Mouse (Mus musculus): ENCODE measurements at regions not wholly inside any gene's neighbourhood (a gene's known extent, or its start where the extent isn't known, plus 50 kb on each side); places are given as distances from the start of the nearest gene placed in this dataset.
A peak's percentile ranks its signal among the peaks of the same experiment; 100 is the strongest.

DNA sequence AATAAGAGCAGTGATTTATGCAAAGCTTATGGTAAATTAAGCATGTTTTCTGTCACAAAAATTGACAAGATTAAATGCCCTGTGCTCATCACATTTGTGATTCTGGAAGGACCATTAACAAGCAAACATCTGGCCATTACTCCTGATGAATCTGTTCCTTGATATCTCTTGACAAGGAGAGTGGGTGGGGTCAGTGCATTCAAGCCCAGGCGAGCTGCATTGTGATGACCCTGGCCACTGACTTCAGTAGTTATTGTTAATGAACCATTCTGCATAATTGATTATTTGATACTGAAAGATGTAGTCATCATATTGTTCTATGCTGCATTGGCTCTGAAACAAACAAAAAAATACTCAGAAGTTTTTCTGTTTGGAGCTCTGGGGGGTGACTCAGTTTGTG is 115.4 kb upstream of the Prmt6 start:
- no peak overlapping the region for H3K4me3 ChIP-seq (replicated peaks; ENCODE audit: low read length)
- no peak for ATAC-seq
- no peak overlapping the region for H3K4me2 ChIP-seq (ENCODE audit: low read length)
- H3K9me3 ChIP-seq (ENCODE audit: control insufficient read depth, low read length), result no peaks in the 10 kb centered on the region
- no peak overlapping the region for H3K9ac ChIP-seq (replicated peaks; ENCODE audit: low read depth, low read length)
- H3K36me3 ChIP-seq (ENCODE audit: control insufficient read depth, insufficient read depth), result no peaks in the 10 kb centered on the region
- H3K4me1 ChIP-seq (replicated peaks; ENCODE audit: control insufficient read depth, insufficient read depth, low read length), result no peaks in the 10 kb centered on the region
- 64% methylated on average over 1 of the region's 1 CpGs for WGBS
- H3K27me3 ChIP-seq (replicated peaks; ENCODE audit: control insufficient read depth, insufficient read depth, low read length), result no peaks in the 10 kb centered on the region
- H3K27ac ChIP-seq (ENCODE audit: low read length), result no peak overlapping the region

DNA sequence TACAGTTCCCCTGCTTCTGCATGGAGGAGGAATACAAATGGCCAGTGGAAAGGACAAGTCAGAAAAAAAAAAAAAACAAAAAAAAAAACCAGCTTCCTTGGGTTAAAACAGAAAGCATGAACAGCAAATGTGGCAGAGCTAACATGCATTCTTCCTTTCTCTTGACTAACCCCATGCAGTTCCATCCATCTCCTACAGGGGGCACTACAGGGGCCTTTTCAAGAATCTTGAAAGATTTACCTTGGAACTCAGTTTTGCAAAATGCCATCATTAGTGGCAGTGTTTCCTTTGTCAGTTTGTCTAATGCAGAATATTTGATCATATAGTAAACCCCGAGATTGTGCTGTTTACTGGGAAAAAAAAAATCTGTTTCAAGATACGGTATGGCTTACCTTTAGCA is 111.1 kb upstream of the Prmt6 start:
- H3K4me1 ChIP-seq (replicated peaks; ENCODE audit: control insufficient read depth, insufficient read depth, low read length), result no peaks in the 10 kb centered on the region
- no peaks in the 10 kb centered on the region for H3K9me3 ChIP-seq (ENCODE audit: control insufficient read depth, low read length)
- H3K27me3 ChIP-seq (replicated peaks; ENCODE audit: control insufficient read depth, insufficient read depth, low read length), result no peaks in the 10 kb centered on the region
- H3K4me2 ChIP-seq (ENCODE audit: low read length), result no peak overlapping the region
- H3K27ac ChIP-seq (ENCODE audit: low read length), result no peak overlapping the region
- no peak overlapping the region for H3K4me3 ChIP-seq (replicated peaks; ENCODE audit: low read length)
- 96% methylated on average over 2 of the region's 2 CpGs for WGBS
- H3K36me3 ChIP-seq (ENCODE audit: control insufficient read depth, insufficient read depth), result no peaks in the 10 kb centered on the region
- H3K9ac ChIP-seq (replicated peaks; ENCODE audit: low read depth, low read length), result no peak overlapping the region
- ATAC-seq, result no peak

DNA sequence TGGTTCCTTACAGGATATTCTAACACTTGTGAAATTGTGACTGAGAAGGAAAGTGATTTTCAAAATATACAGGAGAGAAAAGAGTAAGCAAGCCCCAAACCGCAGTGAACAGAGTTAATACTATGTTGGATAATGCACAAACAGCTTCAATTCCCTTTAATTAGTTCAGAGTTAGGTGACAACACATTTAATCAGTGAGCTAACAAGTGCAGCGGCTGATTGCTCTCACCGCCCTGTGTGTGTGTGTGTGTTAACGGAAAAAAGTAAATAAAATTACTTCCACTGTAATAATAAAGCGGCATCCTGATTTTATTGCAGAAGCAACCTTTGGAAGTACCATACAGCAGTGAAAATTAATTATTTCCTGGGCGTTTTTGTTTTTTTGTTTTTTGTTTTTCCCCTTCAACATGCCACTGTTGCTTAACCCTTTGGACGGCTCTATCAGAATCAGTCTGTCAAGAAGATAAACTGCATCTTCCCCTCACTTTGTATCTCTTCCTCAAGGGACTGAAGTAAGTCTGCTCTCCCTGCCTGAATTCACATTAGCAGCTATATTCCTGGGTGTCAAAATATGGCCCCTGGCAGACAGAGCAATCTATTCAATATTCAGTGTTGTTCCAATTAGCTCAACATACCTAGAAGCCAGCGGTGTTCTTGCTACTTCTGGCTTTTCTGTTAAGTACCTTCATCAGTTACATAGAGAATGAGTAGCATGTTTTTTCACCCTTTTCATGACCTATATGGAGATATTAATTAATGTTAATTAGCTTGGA is 106.2 kb upstream of the Prmt6 start:
- no peaks in the 10 kb centered on the region for H3K9me3 ChIP-seq (ENCODE audit: control insufficient read depth, low read length)
- peak; percentile 50; the same call in 1 of the 2 replicates for ATAC-seq
- WGBS, result 52% methylated on average over 8 of the region's 8 CpGs
- H3K4me1 ChIP-seq (replicated peaks; ENCODE audit: control insufficient read depth, insufficient read depth, low read length), result no peaks in the 10 kb centered on the region
- no peak overlapping the region for H3K4me3 ChIP-seq (replicated peaks; ENCODE audit: low read length)
- H3K27me3 ChIP-seq (replicated peaks; ENCODE audit: control insufficient read depth, insufficient read depth, low read length), result no peaks in the 10 kb centered on the region
- no peak overlapping the region for H3K4me2 ChIP-seq (ENCODE audit: low read length)
- no peak overlapping the region for H3K27ac ChIP-seq (ENCODE audit: low read length)
- H3K9ac ChIP-seq (replicated peaks; ENCODE audit: low read depth, low read length), result no peak overlapping the region
- no peaks in the 10 kb centered on the region for H3K36me3 ChIP-seq (ENCODE audit: control insufficient read depth, insufficient read depth)

- Histone ChIP-seq H3K9me3 (ENCODE audit: control insufficient read depth, low read length) (no peaks in the 10 kb centered on the region), H3K4me2 (ENCODE audit: low read length) (no peak overlapping the region), H3K4me1 (replicated peaks; ENCODE audit: control insufficient read depth, insufficient read depth, low read length) (no peaks in the 10 kb centered on the region), H3K9ac (replicated peaks; ENCODE audit: low read depth, low read length) (no peak overlapping the region), H3K36me3 (ENCODE audit: control insufficient read depth, insufficient read depth) (no peaks in the 10 kb centered on the region), H3K4me3 (replicated peaks; ENCODE audit: low read length) (no peak overlapping the region), H3K27ac (ENCODE audit: low read length) (no peak overlapping the region), H3K27me3 (replicated peaks; ENCODE audit: control insufficient read depth, insufficient read depth, low read length) (no peaks in the 10 kb centered on the region)
- WGBS, result 68% methylated on average over 1 of the region's 1 CpGs
- no peak for ATAC-seq
Observed at GRCm38 (mm10) chr3:110353654-110354053, 102.9 kb upstream of the Prmt6 start.

GRCm38 (mm10) chr3:110350075-110350474 is 99.3 kb upstream of the Prmt6 start:
- no peaks in the 10 kb centered on the region for H3K36me3 ChIP-seq (ENCODE audit: control insufficient read depth, insufficient read depth)
- no peak overlapping the region for H3K4me2 ChIP-seq (ENCODE audit: low read length)
- H3K27ac ChIP-seq (ENCODE audit: low read length), result no peak overlapping the region
- H3K4me1 ChIP-seq (replicated peaks; ENCODE audit: control insufficient read depth, insufficient read depth, low read length), result no peaks in the 10 kb centered on the region
- no peak for ATAC-seq
- no peak overlapping the region for H3K9ac ChIP-seq (replicated peaks; ENCODE audit: low read depth, low read length)
- H3K9me3 ChIP-seq (ENCODE audit: control insufficient read depth, low read length), result no peaks in the 10 kb centered on the region
- no peaks in the 10 kb centered on the region for H3K27me3 ChIP-seq (replicated peaks; ENCODE audit: control insufficient read depth, insufficient read depth, low read length)
- H3K4me3 ChIP-seq (replicated peaks; ENCODE audit: low read length), result no peak overlapping the region
- WGBS, result 44% methylated on average over 5 of the region's 5 CpGs

GRCm38 (mm10) chr3:110349446-110349845 is 98.6 kb upstream of the Prmt6 start:
- no peaks in the 10 kb centered on the region for H3K9me3 ChIP-seq (ENCODE audit: control insufficient read depth, low read length)
- H3K4me1 ChIP-seq (replicated peaks; ENCODE audit: control insufficient read depth, insufficient read depth, low read length), result no peaks in the 10 kb centered on the region
- H3K27me3 ChIP-seq (replicated peaks; ENCODE audit: control insufficient read depth, insufficient read depth, low read length), result no peaks in the 10 kb centered on the region
- no peak overlapping the region for H3K4me2 ChIP-seq (ENCODE audit: low read length)
- H3K36me3 ChIP-seq (ENCODE audit: control insufficient read depth, insufficient read depth), result no peaks in the 10 kb centered on the region
- no peak for ATAC-seq
- no peak overlapping the region for H3K27ac ChIP-seq (ENCODE audit: low read length)
- H3K9ac ChIP-seq (replicated peaks; ENCODE audit: low read depth, low read length), result no peak overlapping the region
- H3K4me3 ChIP-seq (replicated peaks; ENCODE audit: low read length), result no peak overlapping the region
- WGBS, result 91% methylated on average over 4 of the region's 4 CpGs

- ATAC-seq, result no peak
- Histone ChIP-seq H3K4me1 (replicated peaks; ENCODE audit: control insufficient read depth, insufficient read depth, low read length) (no peaks in the 10 kb centered on the region), H3K4me2 (ENCODE audit: low read length) (no peak overlapping the region), H3K9ac (replicated peaks; ENCODE audit: low read depth, low read length) (no peak overlapping the region), H3K9me3 (ENCODE audit: control insufficient read depth, low read length) (no peaks in the 10 kb centered on the region), H3K27ac (ENCODE audit: low read length) (no peak overlapping the region), H3K27me3 (replicated peaks; ENCODE audit: control insufficient read depth, insufficient read depth, low read length) (no peaks in the 10 kb centered on the region), H3K4me3 (replicated peaks; ENCODE audit: low read length) (no peak overlapping the region), H3K36me3 (ENCODE audit: control insufficient read depth, insufficient read depth) (no peaks in the 10 kb centered on the region)
- 72% methylated on average over 4 of the region's 4 CpGs for WGBS
Observed at GRCm38 (mm10) chr3:110344846-110345245, 94.0 kb upstream of the Prmt6 start.

DNA sequence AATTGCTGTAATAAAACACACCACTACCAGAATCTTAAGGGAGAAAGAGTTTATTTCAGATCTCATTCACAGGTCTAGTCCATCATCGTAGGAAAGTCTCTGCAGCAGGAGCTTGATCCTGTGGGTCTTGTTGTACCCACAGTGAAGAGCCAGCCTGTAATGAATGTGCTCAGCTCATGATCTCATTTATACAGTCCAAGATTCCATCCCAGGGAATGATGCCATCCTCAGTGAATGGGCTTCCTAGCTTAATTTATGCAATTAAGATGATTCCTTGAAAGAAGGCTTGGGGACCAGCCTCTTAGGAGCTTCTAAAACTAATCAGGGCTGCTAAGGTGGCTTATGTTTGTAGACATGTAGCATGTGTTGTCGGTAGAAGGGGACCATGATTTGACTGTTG is 89.3 kb upstream of the Prmt6 start:
- no peaks in the 10 kb centered on the region for H3K27me3 ChIP-seq (replicated peaks; ENCODE audit: control insufficient read depth, insufficient read depth, low read length)
- no peaks in the 10 kb centered on the region for H3K36me3 ChIP-seq (ENCODE audit: control insufficient read depth, insufficient read depth)
- no peak overlapping the region for H3K4me3 ChIP-seq (replicated peaks; ENCODE audit: low read length)
- 61% methylated on average over 2 of the region's 2 CpGs for WGBS
- H3K9me3 ChIP-seq (ENCODE audit: control insufficient read depth, low read length), result no peaks in the 10 kb centered on the region
- H3K4me1 ChIP-seq (replicated peaks; ENCODE audit: control insufficient read depth, insufficient read depth, low read length), result 0 out of 2 replicates have a peak, but pooled peaks cover 3% of the 10 kb centered on the region
- H3K4me2 ChIP-seq (ENCODE audit: low read length), result no peak overlapping the region
- H3K27ac ChIP-seq (ENCODE audit: low read length), result no peak overlapping the region
- H3K9ac ChIP-seq (replicated peaks; ENCODE audit: low read depth, low read length), result no peak overlapping the region
- ATAC-seq, result peak; percentile 45; the same call in 1 of the 2 replicates

DNA sequence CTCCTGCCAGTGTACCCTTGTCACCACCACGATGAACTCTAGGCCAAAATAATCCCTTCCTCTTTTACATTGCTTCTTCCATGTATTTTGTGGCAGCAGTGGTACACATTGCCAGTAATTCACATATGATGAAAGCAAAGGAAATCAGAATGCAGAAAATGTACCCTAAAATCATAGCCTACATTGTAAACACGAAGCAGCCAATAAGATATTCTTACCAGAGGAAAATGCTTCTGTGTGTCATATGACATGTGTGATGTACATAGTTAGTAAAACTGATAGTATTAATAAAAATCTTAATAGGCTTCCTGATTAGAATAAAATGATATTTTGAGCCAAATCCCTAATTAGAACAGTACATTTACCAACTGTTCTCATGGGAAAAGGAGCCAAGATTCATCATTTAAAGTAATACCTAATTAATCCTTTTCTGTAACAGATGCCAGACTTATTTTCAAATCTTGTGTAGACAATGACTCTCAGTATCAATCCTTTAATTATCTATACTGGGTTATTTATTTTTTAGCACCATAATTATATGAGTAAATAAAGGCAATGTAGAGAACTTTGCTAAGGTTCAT is 88.3 kb upstream of the Prmt6 start:
- Histone ChIP-seq H3K4me3 (replicated peaks; ENCODE audit: low read length) (no peak overlapping the region), H3K27me3 (replicated peaks; ENCODE audit: control insufficient read depth, insufficient read depth, low read length) (no peaks in the 10 kb centered on the region), H3K4me1 (replicated peaks; ENCODE audit: control insufficient read depth, insufficient read depth, low read length) (0 out of 2 replicates have a peak, but pooled peaks cover 3% of the 10 kb centered on the region), H3K9ac (replicated peaks; ENCODE audit: low read depth, low read length) (no peak overlapping the region), H3K27ac (ENCODE audit: low read length) (no peak overlapping the region), H3K9me3 (ENCODE audit: control insufficient read depth, low read length) (no peaks in the 10 kb centered on the region), H3K36me3 (ENCODE audit: control insufficient read depth, insufficient read depth) (no peaks in the 10 kb centered on the region), H3K4me2 (ENCODE audit: low read length) (no peak overlapping the region)
- peak; percentile 71 for ATAC-seq
- 51% methylated on average over 2 of the region's 2 CpGs for WGBS
